Mouse (Mus musculus) adrenal gland, postnatal 4 days (tissue): ENCODE measurements around the gene 1700019A02Rik. TPM values are rescaled to one million over a fixed set of nuclear protein-coding genes. Genes with fewer than 3 reads are reported as not detected.

Source experiments
- DNase-seq, 2 experiments: peaks; one replicate each; pipeline ENCODE4 v3.0.0; 2021 to 2022; ENCODE audit warnings: low spot score in 2 of 2, mixed read lengths in 2 of 2
- long read RNA-seq, 2 experiments: library from polyadenylated mRNA; stranded (forward); transcript quantifications; one replicate each; pipeline ENCODE4 v2.0.0; 2021
- total RNA-seq, 2 experiments: library from RNA; stranded (reverse); gene quantifications; 2 replicates each; pipeline ENCODE4 v1.2.3; 2021

1700019A02Rik gene
- not detected for total RNA-seq
- long read RNA-seq, experiment 1 = 0 reads
- long read RNA-seq, experiment 2 = 0 reads

DNA sequence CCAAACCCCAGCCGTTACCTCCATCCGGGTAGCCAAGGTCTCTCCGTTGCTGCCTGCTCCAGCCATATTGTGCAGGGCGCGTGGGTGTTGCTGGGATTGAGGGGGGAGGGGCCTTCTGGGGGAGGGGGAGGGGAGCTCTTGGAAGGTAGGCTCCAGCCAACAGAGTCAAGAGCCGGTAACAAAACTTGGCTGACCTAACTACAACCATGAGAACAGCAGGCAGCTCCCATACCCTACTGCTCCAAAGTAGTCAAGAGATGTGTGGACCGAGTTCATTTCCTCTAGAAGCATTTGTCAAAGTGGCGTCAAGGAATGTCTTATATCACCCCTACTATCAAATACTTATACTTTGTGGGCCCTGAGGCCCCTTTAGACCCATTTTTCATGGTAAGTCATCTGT lies at the start of gene 1700019A02Rik:
Gene 1700019A02Rik (minus strand): TSS at position 101 of the 400 bp plus-strand sequence.
- DNase-seq = no peak

GRCm38 (mm10) chr1:53226063-53226462 lies 38.6 kb upstream of the 1700019A02Rik start:
- no peak for DNase-seq

- DNase-seq = no peak
Measured at GRCm38 (mm10) chr1:53225616-53226015, 38.2 kb upstream of the 1700019A02Rik start.

DNA sequence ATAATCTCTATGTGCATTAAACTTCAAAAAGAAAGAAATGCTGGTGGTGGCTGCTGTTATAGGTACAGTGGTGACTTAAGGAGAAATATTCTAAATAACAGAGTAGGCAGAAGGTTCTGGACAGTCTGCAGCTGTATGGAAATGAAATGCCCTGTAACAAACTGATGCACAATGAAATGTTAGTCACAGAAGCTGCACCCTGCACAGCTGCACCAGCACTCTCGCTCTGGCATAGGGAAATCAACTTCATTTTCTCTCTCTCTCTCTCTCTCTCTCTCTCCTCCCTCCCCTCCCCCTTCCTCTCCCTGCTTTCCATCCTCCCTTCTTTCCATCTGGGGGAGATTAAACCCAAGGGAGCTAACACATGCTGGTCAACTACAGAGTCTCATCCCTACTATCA lies 37.3 kb upstream of the 1700019A02Rik start:
- DNase-seq = no peak

- DNase-seq = no peak
Measured at GRCm38 (mm10) chr1:53210136-53210535, 22.7 kb upstream of the 1700019A02Rik start.

- no peak for DNase-seq
Measured at GRCm38 (mm10) chr1:53203902-53204301, 16.5 kb upstream of the 1700019A02Rik start.

- no peak for DNase-seq
Measured at GRCm38 (mm10) chr1:53201630-53202199, 14.3 kb upstream of the 1700019A02Rik start.

DNA sequence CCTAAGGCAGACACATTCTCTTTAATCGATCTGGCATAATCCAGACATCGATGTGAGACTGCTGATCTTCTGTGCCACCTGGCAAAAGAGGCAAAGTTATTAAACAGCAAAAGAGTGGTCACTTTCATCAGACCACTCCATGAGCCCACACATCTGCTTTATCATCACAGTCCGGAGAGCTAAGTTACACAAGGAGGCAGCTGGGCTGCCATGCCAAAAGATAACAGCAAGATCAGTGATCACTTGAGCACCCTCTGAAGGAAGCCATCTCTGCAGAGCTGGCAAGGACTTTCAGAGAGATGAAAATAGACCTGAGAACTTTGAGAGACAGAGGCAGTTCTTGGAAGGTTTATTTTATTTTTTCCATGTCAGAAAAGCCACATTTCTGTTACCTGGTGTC lies 7.1 kb upstream of the 1700019A02Rik start:
- DNase-seq = no peak

GRCm38 (mm10) chr1:53191234-53191633 lies 3.8 kb upstream of the 1700019A02Rik start:
- DNase-seq = no peak

DNA sequence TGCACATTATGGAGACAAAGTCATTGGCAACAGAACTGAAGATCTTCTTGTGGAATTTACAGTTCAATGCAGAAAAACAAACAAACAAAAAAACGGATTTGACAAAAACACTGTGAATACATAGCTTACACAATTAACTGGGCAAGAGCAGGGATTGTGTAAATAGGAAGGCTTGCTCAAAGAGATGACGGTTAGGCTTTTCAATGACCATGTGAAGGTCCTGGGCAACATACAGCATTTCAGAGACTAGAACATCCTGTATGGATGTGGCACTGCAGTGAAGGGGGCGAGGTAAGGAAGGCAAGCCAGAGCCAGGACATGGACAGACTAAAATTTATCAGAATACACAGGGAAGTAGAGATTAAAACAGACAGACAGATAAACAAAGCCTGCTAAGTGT lies 2.2 kb upstream of the 1700019A02Rik start:
- no peak for DNase-seq

GRCm38 (mm10) chr1:53186301-53186700 lies 1.1 kb downstream of the 1700019A02Rik start:
- DNase-seq = no peak

DNA sequence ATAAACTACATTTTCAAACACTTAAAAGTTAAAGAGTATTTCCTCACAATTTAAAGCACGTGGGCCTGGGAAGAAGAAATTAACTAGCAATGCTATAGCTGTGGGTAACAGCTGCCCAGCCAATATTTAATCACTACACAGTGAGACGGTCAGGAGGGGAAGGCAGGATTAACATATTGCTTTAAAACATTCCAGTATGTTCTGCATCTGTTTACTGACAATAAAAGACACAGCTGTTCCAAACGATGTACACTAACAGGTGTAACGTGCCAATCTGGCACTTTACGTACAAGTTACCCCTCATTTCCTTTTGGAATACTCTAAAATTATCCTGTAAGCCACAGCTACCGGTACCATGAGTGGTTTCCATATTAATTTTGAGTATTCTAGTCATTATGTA lies 29.7 kb downstream of the 1700019A02Rik start:
- DNase-seq = no peak

DNA sequence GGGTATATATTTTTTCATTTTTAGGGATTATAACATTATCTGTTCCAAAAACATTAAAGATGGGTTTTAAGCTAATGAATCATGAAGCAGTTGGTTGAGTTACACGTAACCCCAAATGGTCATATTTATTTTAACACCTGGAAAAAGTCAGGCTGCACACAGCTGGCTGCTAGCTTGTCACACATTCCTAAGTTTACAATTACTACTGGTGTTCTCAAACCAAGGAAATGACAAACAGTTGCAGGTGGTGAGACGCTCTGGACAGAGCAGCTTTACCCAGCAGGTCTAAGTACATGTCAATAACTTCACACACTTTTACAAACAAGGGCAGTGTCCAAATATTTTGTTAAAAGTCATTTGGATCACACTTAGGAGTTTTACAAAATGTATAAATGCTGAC lies 64.4 kb downstream of the 1700019A02Rik start:
- no peak for DNase-seq

DNA sequence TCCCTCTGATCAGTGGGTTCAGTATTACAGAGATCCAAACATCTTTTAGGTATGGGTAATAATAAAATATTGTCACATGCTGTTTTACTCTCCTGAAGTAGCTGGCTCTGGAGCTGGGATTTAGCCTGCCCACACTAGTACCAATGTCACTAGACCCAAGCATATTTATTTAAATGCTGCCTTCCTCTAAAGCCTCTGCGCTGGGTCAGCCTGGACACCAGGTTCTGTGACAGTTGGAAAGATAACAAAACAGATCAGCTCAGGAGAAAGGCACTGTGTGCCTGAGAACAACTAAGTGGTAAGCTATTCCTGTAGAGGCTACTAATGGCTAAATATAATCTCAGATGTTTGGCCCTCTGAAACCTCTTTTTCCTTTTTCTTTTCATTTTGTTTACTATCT lies 76.9 kb downstream of the 1700019A02Rik start:
- DNase-seq = no peak

Other genes with a start within 250 kb of the 1700019A02Rik start
- 1 to 10 TPM; 1.1 to 2.1 TPM for gene 1700019D03Rik, start 167.5 kb downstream of the 1700019A02Rik start, total RNA-seq
- under 1 TPM; 0.59 to 0.70 TPM for gene Mstn, start 126.0 kb downstream of the 1700019A02Rik start, total RNA-seq
- gene Pms1, start 109.4 kb upstream of the 1700019A02Rik start, total RNA-seq = 10 to 100 TPM; 10.4 to 12.5 TPM
- gene Ormdl1, start 109.5 kb upstream of the 1700019A02Rik start, total RNA-seq = 10 to 100 TPM; 17.6 to 18.5 TPM
- gene Gm28778, start 109.5 kb upstream of the 1700019A02Rik start, total RNA-seq = not detected
- gene Osgepl1, start 126.0 kb upstream of the 1700019A02Rik start, total RNA-seq = 10 to 100 TPM; 23.7 to 25.3 TPM
- gene Asdurf, start 165.0 kb upstream of the 1700019A02Rik start, total RNA-seq = not detected
- not detected for gene Gm28551, start 165.0 kb upstream of the 1700019A02Rik start, total RNA-seq
- gene Asnsd1, start 165.1 kb upstream of the 1700019A02Rik start, total RNA-seq = 10 to 100 TPM; 40.9 to 43.6 TPM